Mouse (Mus musculus) ES-Bruce4 (cell line): ENCODE data around the gene D430041D05Rik.

Experiments
- CTCF ChIP-seq: IDR thresholded peaks from one replicate; pipeline ENCODE4 v1.8.1; 2011; ENCODE audit warnings: low read depth, low read length
- EP300 ChIP-seq: IDR thresholded peaks from 2 replicates; pipeline ENCODE4 v1.6.1; 2011; ENCODE audit warnings: low read depth, low read length; ENCODE audit not compliant: insufficient read depth
- POLR2A ChIP-seq: IDR thresholded peaks from one replicate; pipeline ENCODE4 v1.8.1; 2011; ENCODE audit warnings: low read length; ENCODE audit not compliant: insufficient read depth

GRCm38 (mm10) chr2:104226057-104226456 is 184.8 kb downstream of the D430041D05Rik start:
- TF ChIP-seq POLR2A (no peak), EP300 (no peak), CTCF (no peak)
